Mouse (Mus musculus) liver, embryonic 14.5 days (tissue): ENCODE data around the gene 4930539E08Rik. TPM values are rescaled to one million over a fixed set of nuclear protein-coding genes. Genes with fewer than 3 reads are reported as not detected.
A peak's percentile ranks its signal among the peaks of the same experiment; 100 is the strongest.

ENCODE experiments used
- ATAC-seq: fragments of 200-750 bp; cut with Nextera tagmentation; 2 replicates; pipeline ENCODE4 v1.8.0; 2017; ENCODE audit warnings: moderate number of reproducible peaks, mild to moderate bottlenecking, moderate library complexity; ENCODE audit not compliant: insufficient read depth
- DNase-seq, 3 experiments: peaks; one replicate each; pipeline ENCODE4 v3.0.0-alpha.2; 2012 to 2013; ENCODE audit warnings: low read depth in 3 of 3, low spot score in 3 of 3
- H3K27ac ChIP-seq: fragments of 300-500 bp; sonication (generic); 2 replicates; pipeline ENCODE4 v1.5.1; 2014; ENCODE audit warnings: moderate library complexity, mild to moderate bottlenecking, control low read depth, inconsistent platforms
- H3K27me3 ChIP-seq: fragments of 300-500 bp; sonication (generic); 2 replicates; pipeline ENCODE4 v1.6.1; 2014; ENCODE audit warnings: mild to moderate bottlenecking, low read length, moderate library complexity; ENCODE audit not compliant: control insufficient read depth, insufficient read depth
- H3K36me3 ChIP-seq: fragments of 300-500 bp; sonication (generic); replicated peaks from 2 replicates; pipeline ENCODE4 v1.6.1; 2014; ENCODE audit warnings: low read depth; ENCODE audit not compliant: control insufficient read depth, insufficient read depth
- H3K4me1 ChIP-seq, 2 experiments: fragments of 200-500 bp in 1 of 2; fragments of 300-500 bp in 1 of 2; sonication (generic) in 1 of 2; replicated peaks; 2 replicates each; pipeline ENCODE4 v1.6.1; 2012 to 2014; ENCODE audit warnings: antibody characterized with exemption in 1 of 2, inconsistent platforms in 1 of 2, low read length in 1 of 2; ENCODE audit not compliant: control insufficient read depth in 2 of 2, insufficient read depth in 2 of 2
- H3K4me2 ChIP-seq: fragments of 300-500 bp; sonication (generic); 2 replicates; pipeline ENCODE4 v1.6.1; 2014; ENCODE audit warnings: low read depth, mild to moderate bottlenecking, control low read depth, moderate library complexity
- H3K4me3 ChIP-seq, 2 experiments: fragments of 200-500 bp in 1 of 2; fragments of 300-500 bp in 1 of 2; sonication (generic) in 1 of 2; 2 replicates each; pipeline ENCODE4 v1.5.1; 2012 to 2014; ENCODE audit warnings: low read depth in 2 of 2, low read length in 2 of 2, mild to moderate bottlenecking in 2 of 2, control low read depth in 1 of 2, inconsistent platforms in 1 of 2, moderate library complexity in 1 of 2; ENCODE audit not compliant: insufficient read depth in 1 of 2
- H3K9ac ChIP-seq: fragments of 300-500 bp; sonication (generic); replicated peaks from 2 replicates; pipeline ENCODE4 v1.6.1; 2014; ENCODE audit warnings: mild to moderate bottlenecking, control low read depth, moderate library complexity
- H3K9me3 ChIP-seq: fragments of 300-500 bp; sonication (generic); 2 replicates; pipeline ENCODE4 v1.6.1; 2016; ENCODE audit warnings: low read length, mixed read lengths; ENCODE audit not compliant: control insufficient read depth
- CTCF ChIP-seq: IDR thresholded peaks from 2 replicates; pipeline ENCODE4 v1.5.1; 2016; ENCODE audit warnings: antibody characterized with exemption, low read depth, control low read depth
- EP300 ChIP-seq: IDR thresholded peaks from 2 replicates; pipeline ENCODE4 v1.6.1; 2016; ENCODE audit warnings: antibody characterized with exemption, low read depth
- WGBS: fragments of 180-500 bp; shearing (Covaris S2); extraction: QIAGEN DNeasy Blood & Tissue Kit; methylation state at CpG from one replicate; pipeline ENCODE4 v1.1.7; 2014; ENCODE audit not compliant: insufficient replicate concordance; 5-methylcytosine and 5-hydroxymethylcytosine counted together
- polyA plus RNA-seq, 2 experiments: library from polyadenylated mRNA; depleted of rRNA in 1 of 2; stranded (reverse) in 1 of 2; unstranded in 1 of 2; fragments of >200 nt; fragmentation: Nextera tagmentation in 1 of 2; extraction: Ambion mirVana in 1 of 2; gene quantifications; 2 replicates each; pipeline versions ENCODE4 v1.2.1 to v1.2.3; 2012 to 2014

Gene 4930539E08Rik
- polyA plus RNA-seq, 2 experiments: 0.03 to 0.06 TPM

- peaks cover 9 to 15% of the 10 kb centered on the region in 2 experiments for H3K4me1 ChIP-seq
- WGBS: 26% methylated on average over 7 of the region's 7 CpGs
- no peak overlapping the region; the same call in 1 of the 2 replicates for H3K9ac ChIP-seq
- H3K27me3 ChIP-seq: no peaks in the 10 kb centered on the region
- no peaks in the 10 kb centered on the region for H3K9me3 ChIP-seq
- H3K4me2 ChIP-seq: 0 out of 2 replicates have a peak overlapping the region, but pooled peaks have one; percentile 0
- no peak overlapping the region for H3K4me3 ChIP-seq
- DNase-seq: peak in 2 of 3 experiments; percentile 29 to 35
- H3K36me3 ChIP-seq: no peaks in the 10 kb centered on the region
- peak; percentile 68 for ATAC-seq
- TF ChIP-seq CTCF (no peak), EP300 (no peak; the same call in 1 of the 2 replicates)
- H3K27ac ChIP-seq: no peak overlapping the region; the same call in 1 of the 2 replicates
Measured at GRCm38 (mm10) chr17:28936133-28936532, 21.0 kb upstream of the 4930539E08Rik start.

GRCm38 (mm10) chr17:28934120-28934916, 19.2 kb upstream of the 4930539E08Rik start:
- WGBS: 75% methylated on average over 19 of the region's 19 CpGs
- TF ChIP-seq CTCF (no peak), EP300 (no peak)
- H3K9ac ChIP-seq: no peak overlapping the region
- no peak overlapping the region for H3K27ac ChIP-seq
- no peak overlapping the region for H3K4me2 ChIP-seq
- H3K4me3 ChIP-seq: no peak overlapping the region
- ATAC-seq: no peak
- peaks cover 25 to 33% of the 10 kb centered on the region in 2 experiments for H3K4me1 ChIP-seq
- no peak for DNase-seq
- no peaks in the 10 kb centered on the region for H3K27me3 ChIP-seq
- H3K36me3 ChIP-seq: no peaks in the 10 kb centered on the region
- H3K9me3 ChIP-seq: no peaks in the 10 kb centered on the region

- ATAC-seq (no peak), DNase-seq (no peak)
- WGBS: 86% methylated on average over 4 of the region's 4 CpGs
- Histone ChIP-seq H3K9ac (no peak overlapping the region), H3K4me2 (no peak overlapping the region), H3K9me3 (no peaks in the 10 kb centered on the region), H3K4me3 (no peak overlapping the region), H3K4me1 (peaks cover 26 to 38% of the 10 kb centered on the region in 2 experiments), H3K27me3 (no peaks in the 10 kb centered on the region), H3K36me3 (no peaks in the 10 kb centered on the region), H3K27ac (peak overlapping the region; percentile 26; the same call in 1 of the 2 replicates)
- no peak for TF ChIP-seq CTCF
- TF ChIP-seq EP300: no peak
Measured at GRCm38 (mm10) chr17:28932274-28932673, 17.1 kb upstream of the 4930539E08Rik start.

- DNase-seq (peak in 1 of 3 experiments; percentile 31), ATAC-seq (no peak)
- no peak overlapping the region for H3K4me3 ChIP-seq
- H3K9me3 ChIP-seq: no peaks in the 10 kb centered on the region
- H3K27me3 ChIP-seq: no peaks in the 10 kb centered on the region
- H3K27ac ChIP-seq: peak overlapping the region; percentile 100
- H3K4me2 ChIP-seq: no peak overlapping the region
- peak overlapping the region; percentile 94 for H3K9ac ChIP-seq
- TF ChIP-seq EP300 (no peak), CTCF (no peak)
- peaks cover 26 to 42% of the 10 kb centered on the region in 2 experiments for H3K4me1 ChIP-seq
- no peaks in the 10 kb centered on the region for H3K36me3 ChIP-seq
- 82% methylated on average over 18 of the region's 18 CpGs for WGBS
Measured at GRCm38 (mm10) chr17:28931436-28932211, 16.5 kb upstream of the 4930539E08Rik start.
